Mouse (Mus musculus): ENCODE results near the gene Sergef.

Gene Sergef

DNA sequence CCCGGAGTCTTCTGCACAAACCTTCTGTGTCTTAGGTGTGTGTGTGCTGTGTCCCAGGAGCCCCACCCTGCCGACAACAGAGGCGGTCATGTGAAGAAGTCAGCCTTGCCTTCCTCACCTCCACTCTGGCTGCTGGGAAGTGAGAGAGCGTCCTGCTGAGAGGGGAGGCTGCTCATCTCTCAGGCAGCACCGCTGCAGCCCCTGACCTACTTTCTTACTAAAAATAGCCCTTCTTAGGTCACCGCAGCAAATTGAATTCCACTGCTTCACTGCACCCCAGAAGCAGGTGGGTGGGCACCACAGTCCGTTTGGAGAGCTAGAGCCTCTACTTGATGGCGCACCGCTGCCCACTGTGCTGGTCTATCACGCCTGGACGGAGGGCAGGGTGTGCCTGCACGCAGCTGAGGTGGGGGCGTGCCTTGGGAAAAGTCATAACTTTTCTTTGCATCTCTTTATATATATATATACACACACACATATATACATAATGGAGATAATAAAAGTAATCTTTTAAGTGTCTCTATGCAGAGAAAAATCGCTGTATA is 147.4 kb downstream of the Sergef start:
- DNase-seq = no peak

DNA sequence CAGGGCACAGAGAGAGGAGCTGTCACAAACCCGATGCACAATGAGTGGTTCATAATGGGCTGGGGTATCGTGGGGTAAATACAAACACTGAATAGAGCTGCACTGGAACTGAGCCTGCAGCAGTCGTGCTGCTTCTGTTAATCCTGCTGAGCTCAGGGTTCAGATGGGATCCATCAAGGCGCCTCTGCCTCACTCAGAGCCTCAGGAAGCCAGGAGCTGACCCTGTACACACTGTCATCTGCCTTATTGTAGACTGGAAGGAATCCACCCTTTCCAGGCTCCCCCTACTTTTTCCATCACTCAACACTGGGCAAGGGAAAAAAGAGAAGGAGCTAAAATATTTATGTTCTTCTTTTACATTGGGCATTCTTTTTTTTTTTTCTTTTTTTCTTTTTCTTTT is 152.3 kb downstream of the Sergef start:
- DNase-seq = no peak

DNA sequence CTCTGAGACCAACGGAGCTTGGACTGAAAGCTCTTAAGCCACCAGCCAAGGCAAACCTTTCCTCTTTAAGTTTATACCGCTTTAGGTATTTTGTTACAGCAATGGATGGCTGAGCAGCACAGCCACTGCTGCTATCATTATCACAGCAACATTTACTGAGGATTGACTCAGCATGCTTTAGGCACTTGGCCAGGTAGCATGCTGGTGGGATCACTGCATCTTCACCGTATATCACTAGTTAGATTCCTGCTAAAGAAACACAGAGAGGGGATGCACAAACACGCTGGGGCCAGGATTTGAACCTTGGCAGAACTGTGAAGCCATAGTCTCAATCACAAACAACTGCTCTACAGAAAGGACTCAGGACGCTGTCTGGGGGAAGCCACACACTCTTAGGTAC is 152.8 kb downstream of the Sergef start:
- DNase-seq = no peak

DNA sequence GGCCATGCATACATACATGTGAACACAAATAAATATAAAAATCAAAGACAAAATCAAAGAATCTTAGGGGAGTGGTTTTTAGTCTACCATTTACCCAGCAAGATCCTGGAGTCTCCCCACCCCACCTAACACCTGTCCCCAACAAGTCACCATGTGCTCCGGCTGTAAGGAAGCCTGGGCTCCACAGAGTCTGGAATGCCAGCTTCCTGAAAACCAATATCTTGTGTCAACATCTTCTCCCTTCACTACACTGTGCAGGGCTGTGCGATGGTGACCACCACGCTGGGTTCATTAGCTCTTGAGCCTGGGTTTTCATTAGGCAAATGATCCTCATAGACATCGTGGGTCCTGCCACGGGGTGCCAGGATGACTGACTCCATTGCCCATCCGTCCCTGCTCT is 155.4 kb downstream of the Sergef start:
- no peak for DNase-seq

DNA sequence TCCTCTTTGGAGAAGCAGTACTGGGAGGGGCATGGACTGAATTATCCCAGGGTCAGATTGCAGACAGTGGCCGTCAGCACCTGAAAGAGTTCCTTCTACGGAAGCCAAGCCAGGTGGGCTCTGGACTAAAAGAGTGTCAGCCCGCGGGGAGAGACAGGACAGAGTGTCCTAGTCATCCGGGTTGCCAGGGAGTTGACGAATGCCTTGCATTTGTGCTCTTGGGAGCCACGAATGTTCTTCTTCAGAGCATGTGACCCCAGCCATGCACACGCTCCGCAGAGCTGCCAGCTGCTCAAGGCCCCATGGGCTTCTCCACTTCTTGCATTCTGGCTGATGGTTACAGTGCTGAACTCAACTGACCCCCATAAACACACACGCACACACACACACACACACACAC is 156.6 kb downstream of the Sergef start:
- no peak for DNase-seq

DNA sequence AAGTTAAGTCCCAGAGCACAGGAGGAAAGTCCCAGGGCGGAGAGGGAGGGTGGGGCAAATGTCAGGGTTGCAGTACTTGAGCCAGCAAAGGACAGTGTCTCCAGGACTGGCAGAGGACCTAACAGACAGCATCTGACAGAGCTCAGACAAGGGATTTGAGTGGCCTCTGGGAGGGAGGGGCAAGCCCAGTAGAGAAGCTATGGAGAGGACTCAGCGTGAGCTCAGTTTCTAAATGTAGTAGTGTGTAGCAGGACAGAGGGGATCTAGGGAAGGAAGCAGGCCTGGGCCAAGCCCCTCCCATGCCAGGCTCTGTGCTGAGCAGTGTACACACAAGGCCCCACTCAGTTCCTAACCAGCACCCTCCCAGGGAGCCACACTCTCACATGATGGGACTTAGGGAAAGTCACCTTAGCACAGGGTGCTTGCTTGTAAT is 157.5 kb downstream of the Sergef start:
- peak; percentile 12 for DNase-seq

DNA sequence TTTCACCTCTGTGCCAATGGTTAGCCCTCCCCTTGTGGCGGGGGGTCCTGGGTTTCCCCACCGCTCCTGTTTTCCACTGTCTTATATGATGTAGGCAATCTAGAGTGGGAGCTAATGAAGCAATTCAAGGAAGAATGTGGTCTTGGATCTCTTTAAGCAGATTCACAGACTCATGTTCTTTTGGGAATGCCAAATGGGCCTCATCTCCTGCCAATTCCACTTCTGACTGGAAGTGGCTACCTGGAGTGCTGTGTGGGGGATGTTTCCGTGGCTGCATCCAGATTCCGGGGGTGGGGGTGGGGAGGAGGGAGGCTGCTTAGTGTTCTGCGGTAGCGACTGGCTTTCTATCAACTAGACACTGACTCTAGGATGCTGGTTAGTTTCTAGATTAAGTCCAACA is 159.8 kb downstream of the Sergef start:
- DNase-seq = no peak

DNA sequence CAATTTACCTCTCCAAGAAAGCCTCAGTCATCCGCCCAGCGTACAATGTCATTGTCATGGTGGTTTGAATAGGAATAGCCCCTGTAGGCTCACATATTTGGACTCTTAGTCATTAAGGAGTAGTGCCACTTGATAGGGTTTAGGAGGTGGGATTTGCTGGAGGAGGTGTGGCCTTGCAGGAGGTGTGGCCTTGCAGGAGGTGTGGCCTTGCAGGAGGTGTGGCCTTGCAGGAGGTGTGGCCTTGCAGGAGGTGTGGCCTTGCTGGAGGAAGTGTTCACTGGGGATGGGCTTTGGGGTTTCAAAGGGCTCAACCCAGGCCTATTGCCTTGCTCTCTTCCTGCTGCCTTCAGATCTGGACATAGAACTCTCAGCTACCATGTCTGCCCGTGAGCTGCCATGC is 162.2 kb downstream of the Sergef start:
- no peak for DNase-seq

DNA sequence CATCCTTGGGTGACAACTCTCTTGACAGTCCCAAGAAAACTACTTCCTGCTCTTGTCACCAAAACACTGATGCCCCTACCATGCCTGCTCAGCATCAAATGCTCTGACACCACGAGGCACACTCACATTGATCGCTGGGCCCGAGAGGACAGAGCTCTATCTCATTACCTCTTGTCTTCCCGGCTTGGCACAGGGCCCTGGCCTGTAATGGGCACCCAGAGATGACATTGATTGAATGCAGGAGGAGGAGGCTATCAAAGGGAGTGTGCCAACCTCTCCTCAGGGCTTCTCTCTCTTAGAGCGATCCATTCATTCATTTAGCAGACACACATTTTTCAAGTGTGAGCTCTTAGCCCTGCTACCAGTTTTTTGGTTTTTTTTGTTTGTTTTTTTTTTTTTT is 164.1 kb downstream of the Sergef start:
- DNase-seq = no peak

DNA sequence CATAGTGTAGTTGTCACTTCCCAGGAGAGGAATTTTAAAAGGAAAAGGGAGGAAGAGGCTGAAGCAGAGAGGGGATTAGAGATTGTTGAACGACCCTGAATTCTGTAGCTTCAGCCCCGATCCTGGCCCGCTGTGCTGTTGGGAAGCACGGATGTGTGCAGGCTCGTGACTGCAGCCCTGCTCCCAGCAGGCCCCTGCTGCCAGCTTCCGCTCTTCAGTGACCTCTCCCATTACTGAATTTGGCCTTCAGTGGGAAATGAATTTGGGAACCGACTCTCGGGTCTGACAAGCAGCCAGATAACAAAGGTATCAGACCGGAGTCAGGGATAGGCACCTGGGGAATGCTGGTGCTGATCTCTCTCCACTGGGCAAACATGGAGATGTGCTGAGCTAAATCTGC is 166.5 kb downstream of the Sergef start:
- peak; percentile 10 for DNase-seq

DNA sequence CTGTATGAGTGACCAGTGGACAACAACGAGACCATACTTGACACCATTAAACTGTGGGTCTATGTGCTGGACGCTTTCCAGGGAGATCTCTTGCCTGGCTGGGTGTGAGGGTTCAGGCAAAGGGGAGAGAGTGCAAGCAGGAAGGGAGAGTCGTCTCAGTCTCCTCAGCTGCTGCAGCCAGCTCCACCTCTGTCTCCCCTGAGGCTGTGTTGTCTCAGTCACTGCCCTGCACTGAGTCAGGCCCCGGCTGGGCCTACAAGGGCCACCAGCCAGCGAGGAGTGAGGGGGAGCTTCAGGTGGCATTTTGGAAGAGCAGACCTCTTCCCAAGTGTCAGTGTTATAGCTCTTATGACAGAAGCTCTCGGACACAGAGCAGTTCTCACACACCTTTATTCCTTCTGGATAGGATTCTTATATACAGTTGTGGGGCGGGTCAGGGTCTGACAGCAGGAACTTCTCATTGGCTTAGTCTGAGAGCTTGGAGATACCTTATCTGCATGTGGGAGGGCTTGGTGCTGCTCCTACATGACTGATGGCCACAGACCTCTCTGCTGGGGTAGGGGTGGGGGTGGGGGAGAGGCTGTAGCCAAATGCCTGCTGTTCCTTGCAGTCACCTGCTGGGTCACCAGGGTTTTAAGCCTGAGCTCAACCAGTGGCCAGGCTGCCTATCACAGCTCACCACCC is 168.4 kb downstream of the Sergef start:
- DNase-seq = no peak

DNA sequence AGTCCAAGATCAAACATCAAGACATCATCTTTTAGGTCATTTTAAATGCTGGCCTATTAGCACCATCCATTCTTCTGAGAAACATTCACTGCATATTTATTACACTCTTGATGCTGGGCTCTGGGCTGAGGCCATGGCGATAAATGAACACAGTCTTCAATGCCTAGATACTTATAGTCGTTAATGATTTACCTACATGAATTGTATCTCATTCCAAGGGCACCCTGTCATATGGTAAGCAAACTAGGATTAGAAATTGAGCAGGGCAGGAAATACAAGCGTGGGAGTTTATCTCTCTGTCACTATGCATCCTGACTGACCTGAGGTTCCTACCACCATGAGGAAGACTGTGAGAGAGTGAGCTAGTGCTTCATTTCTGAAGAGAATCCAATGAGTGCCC is 170.1 kb downstream of the Sergef start:
- DNase-seq = no peak

DNA sequence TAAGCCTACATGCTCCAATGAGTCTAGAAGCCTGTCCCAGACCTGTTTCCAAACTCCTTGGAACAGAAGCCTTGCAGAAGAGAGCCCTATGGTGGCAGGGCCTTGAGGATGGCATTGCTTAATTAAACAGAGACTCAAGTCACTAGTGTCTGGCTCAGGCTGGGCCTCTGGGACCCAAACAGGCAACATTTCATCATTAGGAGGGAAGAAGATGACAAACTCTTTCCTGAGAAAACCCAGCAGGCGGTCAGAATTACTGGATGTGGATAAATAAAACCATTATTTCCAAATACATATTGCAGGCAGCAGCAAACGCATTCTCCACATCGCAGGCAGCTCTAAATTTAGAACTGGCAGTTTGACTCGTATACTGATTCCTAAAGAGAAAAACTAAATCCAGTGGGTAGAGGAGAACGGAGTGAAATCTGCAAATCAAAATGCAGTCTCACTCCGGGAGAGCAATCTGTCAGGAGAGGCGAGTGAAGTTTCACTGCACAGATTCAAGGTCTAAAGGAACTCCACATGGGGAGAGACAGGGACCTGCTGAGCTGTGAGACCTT is 173.1 kb downstream of the Sergef start:
- DNase-seq = peak; percentile 11

DNA sequence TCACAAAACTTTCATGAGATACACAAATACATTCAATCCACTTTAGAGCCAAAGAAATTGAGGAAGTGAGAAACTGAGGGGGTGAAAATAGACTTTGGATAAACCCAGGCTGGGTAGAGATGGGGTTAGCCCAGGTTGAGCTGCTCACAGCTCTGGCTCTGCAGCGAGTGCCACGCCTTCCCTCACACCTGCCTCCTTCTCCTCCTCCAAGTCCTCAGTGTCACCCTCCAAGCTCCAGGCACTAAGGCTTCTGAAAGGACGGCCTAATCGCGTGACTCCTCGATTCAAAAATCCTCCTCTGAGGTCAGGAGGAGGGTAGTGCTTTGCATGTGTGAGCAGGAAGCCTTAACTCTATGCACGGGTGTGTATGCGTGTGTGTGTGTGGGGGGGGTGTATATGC is 176.5 kb downstream of the Sergef start:
- no peak for DNase-seq

DNA sequence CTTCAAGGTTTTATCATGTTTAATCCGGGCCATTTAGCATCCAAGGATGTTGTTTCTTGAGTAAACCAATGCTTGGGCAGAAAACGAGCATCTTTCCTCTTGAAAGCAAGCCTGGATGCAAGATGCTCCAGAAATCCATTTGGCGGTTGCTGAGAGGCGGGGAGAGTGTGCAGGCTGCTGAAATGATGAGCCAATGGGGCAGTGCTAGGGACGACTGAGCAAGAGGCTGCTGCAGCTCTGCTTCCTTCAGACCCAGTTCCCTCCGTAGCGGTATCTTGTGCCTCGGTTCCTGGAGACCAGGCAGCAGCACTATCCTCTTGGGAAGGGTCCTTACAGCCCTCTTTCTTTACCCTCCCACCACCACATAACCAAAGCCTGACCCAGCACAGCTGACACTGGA is 177.3 kb downstream of the Sergef start:
- no peak for DNase-seq

DNA sequence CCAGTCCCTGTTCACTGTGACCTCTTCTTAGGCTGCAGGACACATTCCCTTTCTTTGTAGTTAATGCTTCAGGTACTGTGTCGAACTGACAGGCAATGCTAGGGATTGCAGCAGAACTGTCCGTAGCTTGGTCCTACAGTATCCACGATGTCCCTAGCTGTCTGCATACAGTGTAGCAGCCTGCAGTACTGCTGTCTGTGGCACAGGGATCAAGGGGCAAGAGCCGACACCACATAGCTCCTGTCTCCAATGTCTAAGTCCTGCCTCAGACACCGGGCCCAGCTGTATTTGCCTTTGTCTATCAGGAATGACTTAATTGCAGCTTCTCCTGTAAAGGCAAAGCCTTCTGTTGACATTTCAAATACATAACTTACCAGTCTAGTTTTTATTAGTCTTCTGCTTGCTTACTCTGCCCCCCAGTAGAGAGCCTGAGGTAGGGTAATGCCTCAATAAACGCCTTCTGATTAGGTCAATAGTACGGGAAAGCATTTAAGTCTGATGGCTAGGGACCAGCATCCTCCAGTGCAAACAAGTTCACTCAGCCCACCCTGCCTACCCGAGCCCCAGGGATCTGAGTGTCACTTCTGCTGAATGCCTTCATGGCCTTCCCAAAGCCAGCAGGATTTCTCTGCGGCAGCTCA is 179.9 kb downstream of the Sergef start:
- DNase-seq = no peak

DNA sequence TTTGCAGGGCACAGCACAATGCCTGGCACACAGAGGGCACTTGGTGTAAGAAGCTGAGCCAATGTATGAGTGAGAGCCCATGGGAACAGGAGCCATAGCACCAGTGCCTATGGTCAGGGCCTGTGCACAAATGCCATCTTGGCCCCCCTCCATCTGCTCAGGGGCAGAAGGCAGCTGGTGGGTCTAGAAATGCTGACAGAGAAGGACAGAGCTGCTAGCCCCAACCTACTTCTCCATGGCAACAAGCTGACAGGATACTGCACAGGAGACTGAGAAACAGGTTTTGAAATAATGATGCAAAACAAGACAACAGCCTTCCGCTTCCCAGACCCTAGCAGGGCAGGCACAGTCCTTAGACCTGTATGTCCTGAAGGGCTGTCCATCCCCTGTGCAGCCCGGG is 180.4 kb downstream of the Sergef start:
- DNase-seq = no peak

DNA sequence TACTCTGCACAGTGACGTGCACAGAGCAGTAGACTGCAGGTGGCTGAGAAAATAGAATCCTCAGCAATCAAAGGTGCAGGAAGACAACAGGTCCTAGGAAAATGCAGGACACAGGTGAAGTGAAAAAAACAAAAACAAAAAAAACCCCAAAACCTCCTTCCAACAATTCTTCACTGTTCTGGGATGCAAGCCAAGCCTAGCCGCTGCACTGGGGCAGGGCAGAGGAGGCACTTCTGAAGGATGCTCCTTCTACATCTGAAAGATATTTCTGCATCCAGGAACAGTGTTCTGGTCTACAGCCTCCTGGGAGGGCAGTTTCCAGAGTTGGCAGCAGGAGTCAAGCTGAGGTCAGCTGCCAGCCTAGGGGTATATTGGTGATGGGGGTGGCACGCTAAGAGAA is 181.7 kb downstream of the Sergef start:
- no peak for DNase-seq

DNA sequence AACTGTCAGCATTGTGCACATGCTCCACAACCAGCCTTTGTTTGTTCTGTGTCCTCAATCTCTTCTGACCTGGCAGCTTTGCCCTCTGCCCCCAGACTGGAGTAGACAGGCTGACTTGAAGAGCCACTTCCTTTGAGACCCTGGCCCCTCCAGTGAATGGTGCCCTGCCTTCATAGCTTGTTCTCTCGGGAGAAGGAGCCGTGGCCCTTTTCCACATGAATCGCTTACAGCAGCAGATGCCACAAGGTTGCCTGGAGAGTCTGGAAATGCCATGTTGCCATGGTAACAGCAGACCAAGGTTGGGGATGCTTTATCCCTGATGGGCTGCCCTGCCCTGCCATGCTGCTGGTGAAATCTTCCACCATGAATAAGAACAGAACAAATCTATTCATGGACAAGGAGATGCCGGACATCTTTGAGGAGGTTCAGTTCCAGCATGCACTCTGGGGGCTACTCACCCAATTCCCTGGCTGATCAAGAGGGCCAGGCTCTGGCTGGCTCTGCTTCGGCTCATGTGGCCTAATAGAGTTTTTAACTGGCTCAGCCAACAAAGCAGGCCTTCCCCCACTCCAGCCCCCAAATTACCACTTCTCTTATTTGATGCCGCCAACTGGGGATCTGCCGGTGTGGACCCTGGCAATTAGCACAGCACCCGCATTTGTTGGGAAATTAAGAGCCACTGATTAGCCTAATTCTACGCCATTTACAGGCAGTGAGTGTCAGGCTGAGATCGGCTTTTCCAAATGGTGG is 185.5 kb downstream of the Sergef start:
- DNase-seq = no peak

DNA sequence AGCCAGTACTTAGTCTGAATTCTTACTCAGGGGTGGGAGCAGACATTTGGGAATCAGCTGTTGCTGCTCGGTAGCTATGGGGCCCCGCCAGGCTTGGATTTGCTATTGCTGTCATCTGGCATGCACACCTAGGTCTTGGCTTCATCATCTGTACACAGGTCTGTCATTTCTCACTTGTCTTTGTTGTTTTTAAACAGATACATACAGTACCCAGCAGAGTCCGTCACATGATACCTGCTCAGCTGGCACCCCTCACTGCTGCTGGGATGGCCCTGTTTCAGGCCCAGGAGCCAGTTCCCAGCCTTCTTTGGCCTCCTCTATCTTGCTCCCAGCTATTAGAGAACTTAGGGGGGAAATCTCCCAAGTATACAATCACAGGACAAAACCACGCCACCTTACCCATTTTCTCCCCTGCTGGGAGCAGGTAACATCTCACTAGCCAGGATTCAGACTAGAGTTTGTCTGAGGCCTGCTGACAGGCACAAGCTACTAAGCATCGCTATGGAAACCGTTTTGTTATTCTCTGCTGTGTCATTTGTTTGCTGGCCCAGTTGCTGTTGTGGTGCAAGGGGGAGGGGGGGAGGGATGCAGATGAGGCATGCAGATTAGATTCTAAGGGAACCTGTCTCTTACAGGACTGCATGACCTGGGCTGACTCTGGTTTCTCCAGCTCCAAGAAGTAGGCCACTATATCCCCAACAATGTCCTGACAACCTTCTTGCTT is 190.5 kb downstream of the Sergef start:
- no peak for DNase-seq

DNA sequence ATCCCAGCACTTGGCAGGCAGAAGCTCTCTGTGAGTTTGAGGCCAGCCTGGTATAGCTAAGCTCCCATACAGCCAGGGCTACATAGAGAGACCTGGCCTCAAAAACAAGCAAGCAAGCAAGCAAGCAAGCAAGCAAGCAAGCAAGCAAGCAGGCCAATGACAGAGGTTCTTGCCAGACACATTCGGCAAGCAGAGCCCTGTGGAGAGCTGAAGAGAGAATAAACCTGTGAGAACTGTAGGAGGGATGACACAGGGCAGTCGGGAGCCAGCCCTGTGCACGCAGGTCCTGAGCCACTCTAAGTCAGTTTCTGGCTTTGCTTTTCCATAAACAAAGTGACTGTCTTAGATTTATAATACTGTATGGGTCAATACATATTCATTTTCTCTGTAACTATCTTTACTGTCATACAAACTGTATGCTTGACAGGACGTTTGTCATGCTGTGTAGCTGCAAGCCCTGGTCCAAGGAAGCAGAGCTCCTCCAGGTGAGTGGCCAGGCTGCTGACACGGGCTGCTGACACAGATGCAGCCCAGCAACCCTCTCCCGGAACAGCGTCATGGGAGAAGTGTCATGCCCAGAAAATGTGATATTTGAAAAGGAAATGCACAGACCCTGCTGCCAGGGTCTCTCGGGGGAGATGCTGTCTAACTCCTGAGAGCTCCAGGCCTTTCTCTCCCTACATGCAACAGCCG is 192.0 kb downstream of the Sergef start:
- DNase-seq = no peak

DNA sequence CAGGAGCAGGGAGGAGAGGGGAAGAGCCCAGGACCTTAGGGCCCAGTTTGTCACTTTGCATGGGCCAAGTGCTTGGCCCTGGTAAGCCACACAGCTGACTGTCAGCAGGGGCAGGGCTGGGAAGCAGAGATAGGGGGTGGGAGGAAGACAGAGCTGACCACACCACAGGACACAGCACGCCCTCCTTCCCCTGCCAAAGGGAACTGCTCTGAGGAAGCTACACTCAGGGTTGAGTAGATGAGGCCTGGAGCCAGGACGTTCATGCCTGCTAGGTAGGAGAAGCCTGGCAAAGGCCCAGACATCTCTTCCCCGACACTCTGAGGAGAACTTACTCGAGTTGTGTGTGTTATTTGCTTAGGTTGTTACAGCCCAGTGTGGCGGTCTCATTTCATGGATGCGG is 193.7 kb downstream of the Sergef start:
- DNase-seq = no peak
